Mouse (Mus musculus) cerebellum, adult 2 months (tissue): ENCODE measurements at regions not wholly inside any gene's neighbourhood (a gene's known extent, or its start where the extent isn't known, plus 50 kb on each side); places are given as distances from the start of the nearest gene placed in this dataset.
A peak's percentile ranks its signal among the peaks of the same experiment; 100 is the strongest.

Experiments
- DNase-seq, 2 experiments: peaks; one replicate each; pipeline ENCODE4 v3.0.0; 2021
- H3K27ac ChIP-seq: fragments of 200-500 bp; 2 replicates; pipeline ENCODE4 v1.5.1; 2012; ENCODE audit warnings: low read length, control low read depth, inconsistent platforms; ENCODE audit not compliant: insufficient read depth
- H3K27me3 ChIP-seq: fragments of 200-500 bp; 2 replicates; pipeline ENCODE4 v1.6.1; 2012; ENCODE audit warnings: inconsistent platforms, mild to moderate bottlenecking, low read length, moderate library complexity; ENCODE audit not compliant: control insufficient read depth, insufficient read depth
- H3K4me1 ChIP-seq: fragments of 200-500 bp; 2 replicates; pipeline ENCODE4 v1.6.1; 2011; ENCODE audit warnings: low read length; ENCODE audit not compliant: control insufficient read depth, insufficient read depth
- H3K4me3 ChIP-seq: fragments of 200-500 bp; replicated peaks from 2 replicates; pipeline ENCODE3; 2011; ENCODE audit warnings: mild to moderate bottlenecking, low read depth, low read length, control low read depth; ENCODE audit not compliant: insufficient read depth
- CTCF ChIP-seq: fragments of 200-500 bp; IDR thresholded peaks from 2 replicates; pipeline ENCODE4 v1.5.1; 2011; ENCODE audit warnings: low read depth, mild to moderate bottlenecking, control low read depth, low read length, moderate library complexity, borderline replicate concordance; ENCODE audit not compliant: insufficient read depth
- POLR2A ChIP-seq: fragments of 200-500 bp; IDR thresholded peaks from 2 replicates; pipeline ENCODE4 v1.6.1; 2011; ENCODE audit warnings: low read length, control low read depth, borderline replicate concordance; ENCODE audit not compliant: insufficient read depth
- WGBS: fragments of 180-500 bp; shearing (Covaris S2); methylation state at CpG from one replicate; pipeline ENCODE4 v1.1.7; 2018; 5-methylcytosine and 5-hydroxymethylcytosine counted together

DNA sequence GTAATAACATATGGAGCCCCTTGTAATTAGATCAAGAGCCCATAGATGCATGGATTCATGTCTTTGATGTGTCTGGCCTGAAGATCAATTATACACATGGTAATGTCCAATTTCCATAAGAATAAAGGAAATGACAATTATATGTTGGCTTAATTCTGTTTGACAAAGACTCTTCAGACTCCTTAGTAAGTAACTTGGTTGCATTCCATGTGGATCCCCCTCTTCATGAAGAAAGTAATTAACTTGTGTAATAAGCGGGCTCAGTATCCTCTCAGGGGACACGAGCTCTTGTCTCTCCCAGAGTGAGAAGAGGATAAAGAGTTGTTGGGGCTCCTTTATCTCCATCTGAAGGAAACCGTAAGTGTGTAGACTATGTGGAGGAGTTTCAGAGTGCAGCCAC is 284.3 kb downstream of the Efnb2 start:
- no peak overlapping the region for H3K4me3 ChIP-seq
- H3K27ac ChIP-seq: no peak overlapping the region
- DNase-seq: no peak
- H3K27me3 ChIP-seq: no peaks in the 10 kb centered on the region
- 73% methylated on average over 3 of the region's 3 CpGs for WGBS
- TF ChIP-seq CTCF (no peak), POLR2A (no peak)
- H3K4me1 ChIP-seq: no peaks in the 10 kb centered on the region

DNA sequence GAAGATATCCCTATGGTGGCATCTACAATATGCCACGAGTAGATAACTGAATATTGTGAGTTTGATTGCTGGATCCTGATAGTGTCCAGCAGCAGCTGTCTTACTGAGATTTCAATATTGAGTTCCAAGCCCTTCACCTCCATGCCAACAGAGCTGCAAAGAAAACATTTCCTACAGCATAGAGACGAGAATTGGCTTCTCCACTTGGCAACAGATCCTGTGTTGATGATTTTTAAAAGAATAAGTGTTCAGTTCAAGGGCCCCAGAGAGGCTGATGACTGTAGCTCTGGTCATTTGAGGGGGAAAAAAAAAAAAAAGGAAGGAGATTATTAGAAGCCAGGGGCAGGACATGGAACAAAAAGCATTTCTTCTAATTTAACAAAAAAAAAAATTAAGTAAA is 284.7 kb downstream of the Efnb2 start:
- Histone ChIP-seq H3K27ac (no peak overlapping the region), H3K4me3 (no peak overlapping the region), H3K27me3 (no peaks in the 10 kb centered on the region), H3K4me1 (no peaks in the 10 kb centered on the region)
- TF ChIP-seq POLR2A (no peak), CTCF (no peak)
- DNase-seq: peak in 1 of 2 experiments; percentile 8
- WGBS: 19% methylated on average over 2 of the region's 2 CpGs

DNA sequence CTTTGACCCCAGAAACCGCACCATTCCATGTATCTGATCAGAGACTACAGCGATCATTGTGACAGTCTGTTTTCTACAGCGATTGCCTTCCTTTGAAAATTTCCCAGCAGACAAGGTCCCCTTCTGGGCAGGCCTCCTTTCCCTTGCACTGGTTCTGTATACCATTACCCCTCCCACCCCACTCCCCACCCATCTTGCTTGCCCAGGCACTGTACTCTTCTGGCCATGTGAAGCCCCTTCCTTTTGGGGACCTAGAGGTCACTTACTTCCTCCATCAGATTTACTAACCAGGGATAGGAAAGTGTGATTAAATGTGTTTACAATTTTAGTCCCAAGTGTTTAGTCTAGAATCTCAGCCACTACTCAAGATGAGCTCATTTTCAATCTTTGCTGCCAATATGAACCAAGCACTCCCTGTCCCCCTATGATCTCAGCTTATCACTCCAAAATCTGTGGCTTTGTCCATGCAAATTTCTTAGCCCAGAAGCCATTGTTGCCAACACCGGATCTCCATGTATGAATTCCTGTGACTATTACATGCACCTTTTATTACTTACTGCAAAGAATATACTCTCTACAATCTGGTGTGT is 293.7 kb downstream of the Efnb2 start:
- DNase-seq: no peak
- no peak overlapping the region for H3K27ac ChIP-seq
- WGBS: 89% methylated on average over 4 of the region's 4 CpGs
- H3K4me1 ChIP-seq: no peaks in the 10 kb centered on the region
- no peak overlapping the region for H3K4me3 ChIP-seq
- TF ChIP-seq CTCF (no peak), POLR2A (no peak)
- H3K27me3 ChIP-seq: no peaks in the 10 kb centered on the region

GRCm38 (mm10) chr8:8361941-8362537 is 299.0 kb downstream of the Efnb2 start:
- H3K4me3 ChIP-seq: no peak overlapping the region
- no peak for TF ChIP-seq POLR2A
- TF ChIP-seq CTCF: no peak

GRCm38 (mm10) chr8:8360586-8360985 is 300.5 kb downstream of the Efnb2 start:
- DNase-seq: no peak
- no peaks in the 10 kb centered on the region for H3K27me3 ChIP-seq
- TF ChIP-seq CTCF (no peak), POLR2A (no peak)
- H3K27ac ChIP-seq: no peak overlapping the region
- no peaks in the 10 kb centered on the region for H3K4me1 ChIP-seq
- H3K4me3 ChIP-seq: no peak overlapping the region

More at GRCm38 (mm10) chr8:8361941-8362537, 299.0 kb downstream of the Efnb2 start:
- Histone ChIP-seq H3K27me3 (no peaks in the 10 kb centered on the region), H3K4me1 (no peaks in the 10 kb centered on the region), H3K27ac (no peak overlapping the region)
- 82% methylated on average over 7 of the region's 7 CpGs for WGBS
- no peak for DNase-seq

DNA sequence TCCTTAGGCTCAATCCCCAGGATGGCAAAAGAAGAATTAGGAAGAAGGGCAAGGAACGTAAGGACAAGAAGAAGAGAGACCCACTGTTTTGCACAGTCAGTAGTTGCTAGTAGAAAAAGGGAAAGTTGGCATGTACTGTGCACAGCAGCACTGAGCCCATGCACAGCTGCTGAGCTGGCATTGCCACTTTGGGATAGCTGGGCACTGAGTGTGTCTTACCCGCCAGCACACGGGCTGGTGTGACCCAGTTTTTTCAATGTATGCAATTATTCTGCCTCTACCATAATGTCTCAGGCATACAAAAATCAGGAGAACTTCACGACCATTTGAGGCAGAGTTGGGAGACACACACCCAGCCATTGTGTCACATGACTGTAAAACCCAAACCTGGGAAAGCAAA is 306.1 kb downstream of the Efnb2 start:
- Histone ChIP-seq H3K27me3 (no peaks in the 10 kb centered on the region), H3K4me3 (no peak overlapping the region), H3K4me1 (no peaks in the 10 kb centered on the region), H3K27ac (no peak overlapping the region)
- DNase-seq: no peak
- TF ChIP-seq CTCF: no peak
- no peak for TF ChIP-seq POLR2A
- 44% methylated on average over 4 of the region's 4 CpGs for WGBS

DNA sequence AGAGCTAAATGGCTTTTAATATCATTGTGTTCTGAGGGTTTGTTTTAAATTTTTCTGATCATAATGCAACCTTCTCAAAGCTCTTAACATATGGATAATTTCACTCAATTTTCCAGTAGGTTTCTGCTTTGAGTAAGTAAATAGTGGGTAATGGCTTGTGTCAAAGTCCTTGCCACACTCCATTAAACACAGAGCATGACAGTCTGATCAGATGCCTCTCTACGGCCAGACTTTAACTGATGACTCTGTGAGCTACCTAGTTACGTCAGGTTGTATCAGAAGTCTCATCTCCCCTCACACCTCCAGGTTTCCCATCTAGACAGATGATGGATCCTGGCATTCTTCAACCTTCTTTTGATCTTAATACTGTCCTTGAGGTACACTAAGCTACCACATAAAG is 316.4 kb downstream of the Efnb2 start:
- 71% methylated on average over 2 of the region's 2 CpGs for WGBS
- Histone ChIP-seq H3K4me1 (no peaks in the 10 kb centered on the region), H3K27ac (no peak overlapping the region), H3K4me3 (no peak overlapping the region), H3K27me3 (no peaks in the 10 kb centered on the region)
- no peak for DNase-seq
- TF ChIP-seq POLR2A (no peak), CTCF (no peak)

DNA sequence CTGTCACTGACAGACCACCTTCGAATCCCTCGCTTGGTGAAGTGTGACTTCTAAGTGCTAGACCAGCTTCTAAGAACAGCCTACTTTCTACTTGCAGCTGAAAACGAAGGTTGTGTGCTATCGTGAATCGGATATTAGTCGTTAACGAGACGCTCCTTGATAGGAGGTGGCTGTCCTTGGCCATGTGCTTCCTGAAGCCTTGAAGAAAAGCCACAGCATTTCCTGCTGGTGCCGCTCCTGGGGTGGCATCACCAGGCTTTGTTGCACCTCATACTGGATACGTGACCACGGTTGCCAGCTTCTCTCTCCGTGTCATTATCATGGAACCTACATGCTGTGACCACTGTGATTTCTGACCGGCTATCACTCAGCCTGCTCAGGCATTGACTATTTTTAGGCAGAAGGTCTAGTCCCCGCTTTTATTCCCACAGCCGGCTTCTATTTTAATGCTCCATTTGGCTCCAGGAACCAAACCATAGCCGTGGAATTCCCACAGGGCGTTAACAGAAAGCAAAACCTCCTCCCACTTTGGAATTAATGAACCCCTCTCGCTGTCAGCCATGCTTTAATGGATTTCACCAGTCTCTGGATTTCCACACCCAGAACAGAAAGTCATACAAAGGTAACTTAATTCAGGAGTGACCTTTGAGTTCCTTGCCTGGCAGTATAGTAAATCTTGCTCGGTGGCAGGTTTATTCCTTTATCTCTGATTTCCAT is 325.6 kb downstream of the Efnb2 start:
- no peaks in the 10 kb centered on the region; the same call in 1 of the 2 replicates for H3K27me3 ChIP-seq
- no peak overlapping the region for H3K27ac ChIP-seq
- 49% methylated on average over 19 of the region's 19 CpGs for WGBS
- no peak overlapping the region for H3K4me3 ChIP-seq
- TF ChIP-seq POLR2A: no peak
- TF ChIP-seq CTCF: no peak
- no peak for DNase-seq
- no peaks in the 10 kb centered on the region; the same call in 1 of the 2 replicates for H3K4me1 ChIP-seq
